Mouse (Mus musculus) granulocyte monocyte progenitor cell, adult 5-6 weeks (primary cell): ENCODE data around the gene Mast4. TPM values are rescaled to one million over a fixed set of nuclear protein-coding genes. Genes with fewer than 3 reads are reported as not detected.

Experiments used
- ATAC-seq: replicated peaks from 2 replicates; pipeline ENCODE4 v1.8.0; 2016; ENCODE audit warnings: mild to moderate bottlenecking, moderate TSS enrichment, inconsistent platforms; ENCODE audit not compliant: poor library complexity, severe bottlenecking
- total RNA-seq, 2 experiments: library from RNA; stranded (forward) in 1 of 2; stranded (reverse) in 1 of 2; fragments of 200-712, 200-1000 nt in 1 of 2; fragments of >200 nt in 1 of 2; fragmentation: Nextera tagmentation in 1 of 2; gene quantifications; 2 replicates each; pipeline ENCODE4 v1.2.3; 2014 to 2017

Mast4 gene
- total RNA-seq, 2 experiments from 2014 or later, result 0.88 to 8.0 TPM

GRCm38 (mm10) chr13:103319317-103319716 is 15.0 kb downstream of the Mast4 start:
- no peak for ATAC-seq

- no peak for ATAC-seq
Measured at GRCm38 (mm10) chr13:103316777-103317367, 17.4 kb downstream of the Mast4 start.

GRCm38 (mm10) chr13:103315113-103315708 is 19.1 kb downstream of the Mast4 start:
- no peak for ATAC-seq

- ATAC-seq, result no peak
Measured at GRCm38 (mm10) chr13:103308296-103308695, 26.0 kb downstream of the Mast4 start.

GRCm38 (mm10) chr13:103303826-103304225 is 30.5 kb downstream of the Mast4 start:
- ATAC-seq, result no peak

- ATAC-seq, result no peak
Measured at GRCm38 (mm10) chr13:103302508-103302907, 31.8 kb downstream of the Mast4 start.

GRCm38 (mm10) chr13:103302077-103302476 is 32.2 kb downstream of the Mast4 start:
- no peak for ATAC-seq

- ATAC-seq, result no peak
Measured at GRCm38 (mm10) chr13:103294424-103294823, 39.9 kb downstream of the Mast4 start.

GRCm38 (mm10) chr13:103293121-103293520 is 41.2 kb downstream of the Mast4 start:
- no peak for ATAC-seq

GRCm38 (mm10) chr13:103291098-103291497 is 43.2 kb downstream of the Mast4 start:
- ATAC-seq, result no peak

GRCm38 (mm10) chr13:103285821-103286220 is 48.5 kb downstream of the Mast4 start:
- ATAC-seq, result no peak

GRCm38 (mm10) chr13:103285036-103285435 is 49.3 kb downstream of the Mast4 start:
- ATAC-seq, result no peak

GRCm38 (mm10) chr13:103270856-103271391 is 63.4 kb downstream of the Mast4 start:
- ATAC-seq, result no peak

GRCm38 (mm10) chr13:103262707-103263106 is 71.6 kb downstream of the Mast4 start:
- no peak for ATAC-seq

- no peak for ATAC-seq
Measured at GRCm38 (mm10) chr13:103262061-103262460, 72.2 kb downstream of the Mast4 start.

GRCm38 (mm10) chr13:103260414-103260813 is 73.9 kb downstream of the Mast4 start:
- no peak for ATAC-seq

GRCm38 (mm10) chr13:103258106-103258505 is 76.2 kb downstream of the Mast4 start:
- no peak for ATAC-seq

GRCm38 (mm10) chr13:103254861-103255260 is 79.4 kb downstream of the Mast4 start:
- no peak for ATAC-seq

- no peak for ATAC-seq
Measured at GRCm38 (mm10) chr13:103253077-103253476, 81.2 kb downstream of the Mast4 start.

GRCm38 (mm10) chr13:103248102-103249054 is 85.9 kb downstream of the Mast4 start:
- ATAC-seq, result no peak
